ENCODE assay signal across 17 mouse cellular contexts in the genomic region with DNA sequence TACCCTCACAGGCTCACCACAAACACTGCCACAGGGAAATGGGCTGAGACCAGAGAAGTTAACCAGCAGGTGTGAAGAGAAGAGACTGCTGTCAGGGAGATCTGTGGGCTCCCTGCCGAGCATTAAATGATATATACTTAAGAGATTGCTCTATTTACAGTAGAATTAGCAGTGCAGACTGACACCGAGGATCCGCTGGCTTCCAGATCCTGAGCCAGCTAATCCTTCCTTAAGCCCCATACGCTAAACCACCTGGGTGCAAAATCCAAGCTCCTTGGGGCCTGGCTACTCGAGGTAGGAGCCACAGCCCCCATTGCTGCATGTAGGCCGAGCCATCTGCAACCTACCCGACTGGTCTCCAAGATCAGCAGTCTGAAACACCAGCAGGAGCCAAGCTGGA. TPM values are rescaled to one million over a fixed set of nuclear protein-coding genes. Genes with fewer than 3 reads are reported as not detected.
DNase-seq lines count a peak whose midpoint lies in the region; ATAC-seq lines count a peak whose summit lies in the region.
"Had no signal": no experiment of that assay in that cellular context is flagged by ENCODE, and none has a peak within 500 bp of the region (broad histone marks: within the 10 kb centered on the region; RNA-seq: fewer than 3 reads in every experiment).

No protein-coding gene starts in this region.

- peaks cover 88% of the 10 kb centered on the region for H3K27me3 ChIP-seq in hindbrain, embryonic 10.5 days (ENCODE audit: insufficient read depth, poor library complexity, severe bottlenecking)
- peaks cover 3% of the 10 kb centered on the region; the same call in 1 of the 2 replicates for H3K27me3 ChIP-seq in hindbrain, embryonic 11.5 days (ENCODE audit: control insufficient read depth, insufficient read depth, low read length)
- H3K27me3 ChIP-seq in forebrain, embryonic 15.5 days: 0 out of 2 replicates have a peak, but pooled peaks cover under 1% of the 10 kb centered on the region

- 56% methylated on average over 7 of the region's 7 CpGs for WGBS in hindbrain, embryonic 10.5 days
- 65% methylated on average over 7 of the region's 7 CpGs for WGBS in hindbrain, embryonic 11.5 days
- 34% methylated on average over 7 of the region's 7 CpGs for WGBS in forebrain, embryonic 15.5 days

- no peak for DNase-seq in hindbrain, embryonic 10.5 days (ENCODE audit: low spot score)
- DNase-seq in hindbrain, embryonic 11.5 days (ENCODE audit: low spot score): no peak
- DNase-seq in retina, adult 2 months (ENCODE audit: low read depth, low spot score): peak; percentile 15
- no peak for DNase-seq in retina, embryonic 14.5 days (ENCODE audit: low spot score)
- no peak for DNase-seq in cerebellum, adult 9-11 months
- no peak for DNase-seq in layer of hippocampus, adult 9-11 months
- DNase-seq: adrenal gland, postnatal 25 days; cerebellum, postnatal 10 days; kidney, adult 8-10 months; kidney, postnatal 10 days; lung, embryonic 14.5 days had no signal

- H3K4me3 ChIP-seq in hindbrain, embryonic 10.5 days: no peak overlapping the region
- no peak overlapping the region for H3K4me3 ChIP-seq in hindbrain, embryonic 11.5 days (ENCODE audit: low read depth, low read length)
- H3K4me3 ChIP-seq in forebrain, embryonic 15.5 days: no peak overlapping the region
- H3K4me3 ChIP-seq: erythroblast, embryonic 14.5 days; limb, embryonic 15.5 days; midbrain, embryonic 13.5 days had no signal

- H3K4me1 ChIP-seq in hindbrain, embryonic 10.5 days (replicated peaks): peaks cover 92% of the 10 kb centered on the region
- H3K4me1 ChIP-seq in hindbrain, embryonic 11.5 days (replicated peaks; ENCODE audit: control insufficient read depth, insufficient read depth, low read length): peaks cover 24% of the 10 kb centered on the region
- H3K4me1 ChIP-seq in forebrain, embryonic 15.5 days: peaks cover 87% of the 10 kb centered on the region

- no peak for ATAC-seq in hindbrain, embryonic 11.5 days (ENCODE audit: low FRiP score)
- ATAC-seq in forebrain, embryonic 15.5 days (replicated peaks): no peak
- ATAC-seq: CD4-positive, CD25-positive, alpha-beta regulatory T cell, adult 4 months; midbrain, embryonic 13.5 days had no signal

- no peak overlapping the region for H3K9ac ChIP-seq in hindbrain, embryonic 11.5 days (ENCODE audit: low read depth, low read length)
- no peak overlapping the region for H3K9ac ChIP-seq in forebrain, embryonic 15.5 days (replicated peaks)
- H3K9ac ChIP-seq: limb, embryonic 15.5 days; liver, embryonic 14.5 days; lung, embryonic 14.5 days; midbrain, embryonic 13.5 days had no signal

- H3K4me2 ChIP-seq in hindbrain, embryonic 11.5 days (replicated peaks; ENCODE audit: low read depth, low read length): no peak overlapping the region
- H3K4me2 ChIP-seq in forebrain, embryonic 15.5 days (replicated peaks): no peak overlapping the region
- H3K4me2 ChIP-seq: limb, embryonic 15.5 days; lung, embryonic 14.5 days; midbrain, embryonic 13.5 days had no signal

- 0 out of 2 replicates have a peak overlapping the region, but pooled peaks have one; percentile 43 for H3K27ac ChIP-seq in hindbrain, embryonic 10.5 days
- no peak overlapping the region for H3K27ac ChIP-seq in hindbrain, embryonic 11.5 days (ENCODE audit: low read depth, low read length)
- 0 out of 2 replicates have a peak overlapping the region, but pooled peaks have one; percentile 81 for H3K27ac ChIP-seq in forebrain, embryonic 15.5 days (replicated peaks)
- H3K27ac ChIP-seq: limb, embryonic 15.5 days; liver, embryonic 14.5 days; midbrain, embryonic 13.5 days had no signal

- no peaks in the 10 kb centered on the region for H3K9me3 ChIP-seq in hindbrain, embryonic 10.5 days
- H3K9me3 ChIP-seq in hindbrain, embryonic 11.5 days (ENCODE audit: control insufficient read depth, low read length): no peaks in the 10 kb centered on the region
- no peaks in the 10 kb centered on the region for H3K9me3 ChIP-seq in forebrain, embryonic 15.5 days
- H3K9me3 ChIP-seq: limb, embryonic 15.5 days; midbrain, embryonic 13.5 days had no signal

- no peaks in the 10 kb centered on the region for H3K36me3 ChIP-seq in hindbrain, embryonic 10.5 days
- no peaks in the 10 kb centered on the region for H3K36me3 ChIP-seq in hindbrain, embryonic 11.5 days (ENCODE audit: control insufficient read depth, insufficient read depth, low read length)
- no peaks in the 10 kb centered on the region for H3K36me3 ChIP-seq in forebrain, embryonic 15.5 days
- H3K36me3 ChIP-seq: limb, embryonic 15.5 days; midbrain, embryonic 13.5 days had no signal

RNA-seq across cellular contexts. Expression of gene Prdm16, which starts 38.3 kb away (rescaled TPM):
- polyA plus RNA-seq in hindbrain, embryonic 10.5 days (2016; fragmentation: Nextera tagmentation; extraction: Ambion mirVana): 15.3 and 23.5 TPM in 2 replicates
- 17.6 and 21.8 TPM in 2 replicates for polyA plus RNA-seq in hindbrain, embryonic 11.5 days (2014; fragmentation: Nextera tagmentation; extraction: Ambion mirVana)
- polyA plus RNA-seq in forebrain, embryonic 15.5 days (2015; fragmentation: Nextera tagmentation; extraction: Ambion mirVana): 32.7 and 33.5 TPM in 2 replicates
